Mouse (Mus musculus) naive thymus-derived CD4-positive, alpha-beta T cell, adult 2 months (primary cell): ENCODE measurements around the gene Cnr1.

Experiments
- DNase-seq: peaks from one replicate; pipeline ENCODE4 v3.0.0-alpha.2; 2011; ENCODE audit warnings: low read depth

Cnr1 gene

DNA sequence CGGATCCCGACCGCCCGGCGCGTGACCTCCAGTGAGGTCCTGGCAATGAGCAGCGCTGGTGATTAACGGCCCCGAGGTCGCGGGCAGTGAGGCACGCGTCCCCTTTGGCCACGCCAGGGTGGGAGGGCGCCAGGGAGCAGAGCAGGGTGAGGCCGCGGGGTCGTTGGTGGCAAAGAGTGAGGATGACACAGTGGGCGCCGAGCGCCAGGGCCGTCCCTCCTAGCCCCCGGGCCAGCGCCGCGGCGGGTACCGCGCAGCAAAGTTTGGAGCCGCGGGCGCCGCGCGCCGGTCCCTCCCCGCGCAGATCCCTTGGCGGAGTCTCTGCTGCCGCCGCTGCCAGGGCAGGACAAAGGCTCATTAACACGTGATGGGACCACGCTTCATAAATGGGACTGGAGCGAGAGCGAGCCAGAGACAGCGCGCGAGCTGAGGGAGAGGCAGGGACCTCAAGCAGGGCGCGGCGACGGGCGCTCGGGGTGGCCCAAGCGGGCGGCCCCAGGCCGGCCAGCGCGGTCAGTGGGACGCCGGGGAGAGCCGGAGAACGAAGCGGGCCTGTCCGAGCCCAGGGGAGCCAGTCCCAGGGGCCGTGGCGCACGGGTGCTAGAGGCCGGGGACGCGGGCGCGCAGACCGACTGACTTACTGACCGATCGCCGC, at the start of gene Cnr1:
TSS of gene Cnr1 (plus strand) at position 360 of the 655 bp plus-strand sequence.
- peak; percentile 29 for DNase-seq

DNA sequence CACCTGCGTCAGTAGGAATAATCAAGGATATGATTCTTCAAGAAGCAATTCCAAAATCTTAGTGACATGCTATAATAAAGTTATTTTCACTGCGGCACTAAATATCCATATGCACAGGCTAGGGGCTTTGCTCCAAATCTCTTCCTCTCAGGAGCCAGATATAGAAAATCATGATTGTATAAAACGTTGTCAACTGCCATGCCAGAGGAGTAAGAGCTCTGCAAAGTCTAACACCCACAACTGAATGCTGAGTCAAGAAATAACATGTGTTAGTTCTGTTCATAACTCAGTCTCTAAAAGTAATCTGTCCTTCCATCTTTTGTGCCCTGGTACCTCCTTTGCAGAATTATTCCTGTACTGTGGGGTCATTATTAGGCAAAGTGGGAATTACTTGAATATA, 44.4 kb upstream of the Cnr1 start:
- DNase-seq: no peak

DNA sequence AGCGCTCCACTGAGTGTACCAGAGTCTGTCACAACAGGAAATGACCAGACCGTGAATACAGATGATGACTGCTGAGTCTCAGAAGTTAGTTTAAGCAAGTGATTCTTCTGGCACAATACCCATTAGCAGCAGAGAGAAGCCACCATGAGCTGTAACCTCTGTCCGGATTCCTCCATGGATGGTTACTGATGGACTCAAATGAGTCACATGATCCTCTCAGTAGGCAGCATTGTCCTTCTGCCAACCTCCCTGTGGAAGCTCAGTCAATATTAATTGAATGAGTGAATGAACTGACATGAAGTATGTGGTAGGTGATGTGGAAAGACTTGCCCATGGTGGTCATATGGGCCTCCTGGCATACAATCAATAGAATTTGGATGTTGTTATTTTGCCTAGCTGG, 38.4 kb upstream of the Cnr1 start:
- no peak for DNase-seq

DNA sequence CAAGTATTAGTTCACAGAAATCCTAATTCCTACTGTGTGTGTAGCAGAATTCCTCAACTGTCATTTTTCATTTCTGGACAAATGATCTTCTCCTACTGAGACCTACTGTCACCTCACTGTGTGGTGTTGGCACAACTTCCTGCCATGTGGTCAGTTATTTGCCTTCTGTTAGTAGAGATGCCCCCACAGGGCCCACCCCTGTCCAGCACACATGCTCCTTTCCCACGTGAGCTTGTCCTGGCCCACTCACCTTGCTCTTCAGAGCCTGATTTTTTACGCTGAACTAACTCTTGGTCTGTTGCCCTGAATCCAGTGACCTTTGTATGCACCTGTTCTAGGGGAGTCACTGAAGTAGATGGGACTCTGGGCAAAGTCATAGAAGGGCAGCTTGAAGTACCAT, 34.4 kb upstream of the Cnr1 start:
- no peak for DNase-seq

DNA sequence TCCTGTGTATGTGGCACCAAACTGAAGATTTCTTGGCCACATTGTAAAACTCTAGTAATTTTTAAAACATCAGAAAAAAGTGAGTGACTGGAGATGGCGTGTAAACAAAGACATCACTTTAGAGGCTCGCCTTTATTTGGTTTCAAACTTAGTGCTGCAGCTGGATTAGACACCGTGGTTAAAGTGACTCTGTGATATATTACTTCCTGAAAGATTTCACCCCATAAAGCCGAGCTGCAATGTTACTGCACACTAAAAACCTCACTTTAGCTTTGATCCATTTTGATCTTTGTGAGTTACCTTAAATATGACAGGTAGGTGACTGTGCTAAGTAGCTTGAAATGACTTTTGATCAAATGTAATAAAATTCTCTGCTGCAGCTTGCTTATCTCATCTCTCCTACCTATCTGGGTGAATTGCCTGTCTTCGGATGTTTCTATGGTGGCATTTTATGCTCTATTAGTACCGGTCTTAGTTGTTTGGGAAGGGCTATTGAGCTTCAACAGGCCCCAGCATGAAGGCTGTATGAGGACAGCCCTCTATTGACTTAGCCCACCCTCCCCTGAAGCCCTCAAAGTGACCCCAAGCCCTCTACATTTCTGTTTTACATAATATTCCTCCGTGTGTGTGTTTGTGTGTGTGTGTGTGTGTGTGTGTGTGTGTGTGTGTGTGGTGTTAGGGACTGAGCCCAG, 32.1 kb upstream of the Cnr1 start:
- DNase-seq: peak; percentile 4

DNA sequence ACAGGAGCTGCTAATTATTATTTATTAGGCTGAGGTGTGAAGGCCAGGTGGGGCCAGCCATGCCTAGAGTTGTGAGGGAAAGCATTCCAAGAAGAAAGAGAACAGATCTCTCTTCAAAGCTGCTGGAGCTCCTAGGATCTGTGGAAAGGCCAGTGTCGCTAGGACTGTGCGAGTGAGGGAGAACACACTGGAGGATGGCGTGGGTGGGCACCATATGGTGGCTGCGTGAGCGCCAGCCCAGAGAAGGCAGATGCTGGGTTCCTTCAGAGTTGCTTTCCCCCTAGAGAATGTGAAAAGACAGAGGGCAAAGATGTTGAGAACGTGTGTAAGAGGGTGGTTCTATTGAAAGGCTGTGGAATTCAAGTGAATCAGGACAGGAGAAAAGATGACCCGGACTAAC, 30.6 kb upstream of the Cnr1 start:
- DNase-seq: no peak

DNA sequence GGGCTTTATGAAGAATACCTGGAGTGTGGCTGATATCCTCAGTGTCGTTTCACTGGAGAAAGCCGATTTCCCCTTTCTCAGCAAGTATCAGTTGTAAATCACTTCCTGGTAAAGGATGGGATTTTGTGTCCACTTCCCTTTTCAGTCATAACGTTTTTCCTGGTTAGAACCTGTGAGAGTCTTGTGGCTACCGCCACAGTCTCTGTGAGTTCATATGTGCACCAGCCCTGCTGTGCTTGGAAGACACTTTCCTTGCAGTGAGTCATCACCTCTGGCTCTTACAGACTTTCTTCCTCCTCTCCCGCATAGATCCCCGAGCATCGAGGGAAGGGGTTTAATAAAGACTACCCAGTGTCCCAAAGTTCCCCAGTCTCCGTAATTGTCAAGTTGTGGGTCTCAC, 29.3 kb upstream of the Cnr1 start:
- no peak for DNase-seq

DNA sequence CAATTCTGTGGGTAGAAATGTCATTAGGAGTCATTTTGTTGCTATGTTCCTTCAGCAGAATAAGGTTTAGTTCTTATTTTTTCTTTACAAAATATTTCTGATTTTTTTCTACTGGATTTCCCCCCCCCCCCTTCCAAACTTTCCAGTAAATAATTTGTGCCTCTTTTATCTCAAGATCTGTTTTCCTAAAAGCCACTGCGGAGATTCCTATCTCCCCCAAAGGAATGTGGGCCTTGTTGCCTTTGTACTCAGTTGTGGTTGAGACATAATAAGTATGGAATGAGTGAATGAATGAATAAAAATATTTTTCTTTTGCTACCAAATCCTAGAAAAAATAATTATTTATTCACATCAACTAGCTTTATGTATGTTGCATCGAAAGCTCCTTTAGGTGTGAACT, 28.9 kb upstream of the Cnr1 start:
- DNase-seq: no peak

DNA sequence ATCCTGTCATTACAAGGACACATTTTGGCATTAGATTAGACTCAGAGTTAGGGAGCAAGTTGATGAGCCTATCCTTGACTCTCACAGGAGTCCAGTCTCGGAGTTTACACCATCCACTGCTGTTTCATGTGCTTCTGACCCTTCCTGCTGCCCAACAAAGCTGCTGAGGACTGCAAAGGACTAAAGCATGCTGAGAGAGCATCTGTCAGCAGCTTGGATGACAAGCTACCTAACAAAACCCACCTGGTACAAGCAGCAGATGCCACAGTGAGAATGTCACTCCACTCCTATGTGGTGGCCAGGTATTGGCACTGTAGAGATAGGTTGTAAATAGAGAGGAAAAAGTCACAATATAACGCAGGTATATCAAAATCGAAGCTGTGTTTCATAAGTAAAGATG, 22.7 kb upstream of the Cnr1 start:
- no peak for DNase-seq

DNA sequence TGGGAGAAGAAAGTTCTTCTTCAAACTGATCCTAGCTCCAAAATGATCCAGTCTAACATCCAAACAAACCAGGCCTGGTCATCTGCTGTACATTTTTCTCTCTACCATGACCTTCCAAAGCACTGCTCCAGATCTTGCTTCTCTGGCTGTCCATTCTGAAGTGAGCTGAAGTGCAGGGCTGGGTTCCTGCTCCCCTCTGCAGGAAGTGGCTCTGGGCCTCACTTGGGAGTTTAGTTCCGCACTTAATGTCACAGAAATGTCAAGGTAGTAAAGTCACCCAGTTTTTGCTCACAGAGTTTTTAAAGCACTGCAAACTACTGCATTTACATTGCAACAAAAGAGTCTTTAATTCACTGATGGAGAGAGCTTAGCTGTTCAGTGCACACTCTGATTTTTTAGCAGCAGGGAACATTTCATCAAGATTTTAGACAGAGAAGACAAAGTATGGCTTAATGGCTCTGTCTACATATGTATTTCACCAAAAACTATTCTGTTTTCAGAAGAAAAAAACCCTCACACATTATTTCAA, 20.5 kb upstream of the Cnr1 start:
- no peak for DNase-seq

DNA sequence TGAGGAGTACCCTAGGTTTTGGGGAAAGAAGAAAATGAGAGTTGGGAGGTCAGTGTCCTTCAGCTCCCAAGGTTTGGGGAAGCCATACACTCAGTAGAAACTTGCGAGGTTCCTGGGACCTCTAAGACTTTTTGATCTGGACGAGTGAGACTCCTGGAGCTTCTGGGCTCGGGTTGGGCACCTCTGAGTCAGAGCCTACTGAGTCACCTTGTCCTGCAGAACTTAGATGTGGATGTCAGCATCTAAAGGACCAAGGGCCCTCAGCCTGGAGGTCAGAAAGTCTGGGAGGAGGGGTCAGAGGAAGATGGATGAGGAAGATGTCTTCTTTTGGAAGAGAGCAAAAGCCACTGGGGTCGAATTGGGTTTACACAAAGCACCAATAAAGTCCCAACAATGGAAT, 19.6 kb upstream of the Cnr1 start:
- no peak for DNase-seq

DNA sequence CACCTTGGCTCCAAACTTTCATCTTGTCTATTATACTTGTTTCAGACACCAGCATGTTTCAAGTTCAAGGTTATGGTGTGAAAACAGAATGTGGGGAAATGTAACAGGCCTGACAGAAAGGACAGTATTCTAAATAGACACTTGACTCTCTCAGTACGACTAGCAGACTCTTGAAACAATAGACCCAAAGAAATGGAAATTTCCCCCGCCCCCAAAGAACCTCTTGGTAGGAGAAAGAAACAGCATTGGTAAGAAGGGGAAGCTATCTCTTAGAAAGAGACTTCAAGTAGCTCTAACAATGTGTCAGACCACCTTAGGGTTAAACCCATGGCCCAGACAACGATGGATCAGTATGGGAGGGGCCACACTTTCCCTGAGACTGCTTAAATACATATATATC, 15.6 kb upstream of the Cnr1 start:
- DNase-seq: no peak

DNA sequence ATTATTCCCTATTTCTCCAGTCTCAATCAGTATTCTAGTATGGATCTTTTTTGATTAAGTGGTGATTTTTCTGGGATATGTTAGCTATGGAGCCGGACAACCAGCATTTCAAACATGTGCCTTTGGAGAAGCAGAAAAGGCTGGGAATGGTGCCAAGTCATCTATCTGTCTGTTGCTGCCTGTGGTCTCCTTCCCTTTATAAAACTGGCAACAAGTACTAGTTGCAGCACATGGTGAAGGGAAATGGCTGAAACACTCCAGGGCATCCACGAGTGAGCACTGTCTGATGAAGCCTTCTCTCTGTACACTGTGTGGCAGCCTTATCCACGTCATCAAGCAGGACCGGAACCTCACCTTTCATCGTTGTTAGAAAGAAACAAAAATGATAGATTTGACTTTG, 8.7 kb upstream of the Cnr1 start:
- DNase-seq: no peak

DNA sequence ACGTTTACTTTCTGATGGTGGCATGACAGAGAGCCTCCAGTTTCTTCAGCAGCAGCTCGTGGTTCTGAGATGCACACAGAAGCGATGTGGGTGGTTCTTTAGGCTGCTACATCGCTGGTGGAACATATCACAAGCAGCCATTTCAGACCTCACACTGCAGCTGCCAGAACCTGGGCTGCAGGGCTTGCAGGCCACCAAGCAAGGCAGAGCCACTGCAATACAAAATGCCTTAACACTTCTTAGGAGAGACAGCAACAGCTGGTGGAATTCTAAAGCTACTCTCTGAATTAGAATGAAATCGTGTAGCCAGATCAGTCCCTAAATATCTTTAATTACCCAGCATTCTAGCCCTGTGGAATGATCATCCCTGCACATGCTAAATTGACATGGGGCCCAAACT, 3.6 kb upstream of the Cnr1 start:
- DNase-seq: no peak

DNA sequence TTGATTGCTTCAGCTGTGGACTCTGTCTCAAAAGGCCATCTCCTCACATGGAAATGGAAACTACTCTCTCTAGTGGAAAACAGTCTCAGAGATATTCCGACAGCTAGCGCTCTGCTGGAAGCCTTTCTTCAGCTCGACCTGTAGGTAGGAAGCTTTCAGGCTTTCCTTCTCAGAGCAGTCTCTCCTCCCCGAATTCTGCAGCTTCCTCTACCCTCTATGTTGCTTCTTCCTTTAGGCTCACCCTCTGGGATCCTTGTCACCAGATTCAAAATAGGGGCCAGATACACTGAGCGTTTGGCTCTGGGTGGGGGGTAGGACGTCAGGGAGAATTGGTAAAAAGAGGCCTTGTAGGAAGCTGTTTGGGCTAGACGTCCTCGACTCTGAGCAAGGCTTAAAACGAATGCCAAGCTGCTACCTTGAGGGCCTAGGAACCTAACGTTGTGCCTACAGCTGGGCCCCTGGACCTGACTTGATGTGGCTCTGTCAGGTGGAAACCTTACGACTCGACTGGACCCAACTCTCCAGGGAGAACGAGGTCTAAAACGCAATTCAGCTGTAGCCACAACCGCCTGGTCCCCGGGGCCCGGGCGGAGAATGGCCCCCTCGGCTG, 1.1 kb upstream of the Cnr1 start:
- DNase-seq: peak; percentile 8

DNA sequence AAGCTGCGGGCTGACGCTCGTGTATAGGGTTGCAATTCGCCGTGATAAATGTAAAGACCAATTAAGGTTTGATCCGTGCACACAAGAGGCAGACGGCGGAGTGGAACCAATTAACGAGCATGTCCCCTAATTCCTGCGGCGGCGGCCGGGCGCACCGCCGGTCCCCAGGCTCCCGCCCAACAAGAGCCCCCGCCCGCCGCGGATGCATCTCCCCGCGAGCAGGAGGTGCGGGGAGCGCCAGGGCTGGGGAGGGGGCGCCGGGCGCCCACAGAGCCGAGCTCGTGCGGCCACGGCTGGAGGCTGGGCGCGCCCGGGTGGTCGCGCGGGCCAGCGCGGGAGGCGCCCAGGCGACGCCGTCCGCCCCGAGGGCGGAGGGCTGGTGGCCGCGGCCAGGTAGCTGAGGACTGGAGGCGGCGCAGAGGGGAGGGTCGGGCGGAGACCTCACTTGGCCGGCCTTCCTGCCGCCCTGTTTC, 596 bp upstream of the Cnr1 start:
- peak; percentile 7 for DNase-seq

DNA sequence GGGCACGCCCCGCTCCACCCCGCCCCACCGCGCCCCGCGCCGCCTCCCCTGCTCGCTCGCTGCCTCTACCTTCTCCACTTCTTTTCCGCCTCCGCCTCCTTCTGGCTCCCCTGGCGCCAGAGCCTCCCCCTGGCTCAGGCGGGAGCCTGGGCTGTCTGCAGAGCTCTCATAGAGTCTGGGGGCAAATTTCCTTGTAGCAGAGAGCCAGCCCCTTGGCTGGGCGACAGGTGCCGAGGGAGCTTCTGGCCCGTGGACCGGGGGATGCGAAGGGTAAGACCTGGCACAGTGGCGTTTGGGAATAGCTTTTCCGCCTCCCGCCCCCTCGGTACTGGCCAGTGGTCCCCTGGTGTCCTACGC, 474 bp downstream of the Cnr1 start:
- peak; percentile 9 for DNase-seq

DNA sequence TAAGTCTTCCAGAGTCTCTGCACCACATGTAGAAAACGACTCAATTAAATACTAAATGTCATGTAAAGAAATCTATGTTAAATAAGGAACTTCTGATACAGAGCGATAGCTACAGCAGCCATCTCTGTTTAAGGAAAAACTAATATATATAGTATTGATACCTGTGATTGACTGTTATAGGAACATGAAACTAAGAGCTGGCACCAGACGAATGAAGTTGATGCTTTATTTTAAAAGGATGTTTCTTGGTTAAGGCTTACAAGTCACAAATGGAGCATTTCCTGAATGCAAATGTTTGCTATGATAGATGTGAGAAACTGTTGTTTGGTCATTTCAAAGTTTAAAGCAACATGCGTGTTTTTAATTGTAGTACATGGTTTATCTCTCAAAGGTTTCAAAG, 1.1 kb downstream of the Cnr1 start:
- DNase-seq: peak; percentile 12

DNA sequence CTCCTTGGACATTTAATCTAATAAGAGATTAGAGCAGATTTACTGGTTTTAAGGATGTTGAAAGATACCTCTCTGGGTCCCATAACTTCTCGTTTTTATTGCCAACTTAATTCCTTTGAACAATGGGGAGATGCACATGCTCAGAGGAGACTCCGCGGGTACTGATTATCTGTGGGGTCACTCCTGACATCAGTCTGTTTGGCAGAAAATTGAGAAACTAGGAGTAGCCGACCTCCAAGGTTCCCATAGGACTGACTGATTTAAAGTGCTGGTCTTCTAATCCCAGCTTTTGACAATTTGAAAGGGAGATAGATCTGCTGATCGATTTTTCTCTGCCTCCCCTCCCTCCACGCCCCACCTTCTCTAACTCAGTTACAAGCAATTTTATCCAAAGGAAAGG, 1.6 kb downstream of the Cnr1 start:
- DNase-seq: no peak

DNA sequence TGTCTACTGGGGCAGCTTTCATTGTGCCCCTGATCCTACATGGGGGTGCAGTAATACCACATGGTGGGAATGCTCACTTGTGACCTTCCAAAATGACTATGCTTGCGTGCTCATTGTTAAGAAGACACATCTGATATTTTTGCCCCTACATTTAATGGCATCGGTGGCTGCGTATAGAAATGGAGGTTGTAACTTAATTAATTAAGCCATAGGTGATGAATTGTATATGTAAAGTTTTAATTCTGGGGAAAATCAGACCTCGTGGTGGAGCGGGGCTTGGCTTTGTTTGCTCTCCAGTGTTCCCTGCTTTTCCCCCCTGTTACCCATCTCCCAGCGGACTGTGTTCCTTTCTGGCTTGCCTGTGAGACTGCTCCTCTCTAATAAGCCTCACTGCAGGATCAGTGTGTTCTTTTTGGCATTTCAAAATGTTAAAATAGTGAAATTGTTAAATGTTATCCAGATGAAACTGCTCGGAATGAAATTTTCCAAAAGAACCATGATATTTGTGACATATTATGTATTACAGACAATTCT, 2.4 kb downstream of the Cnr1 start:
- DNase-seq: no peak

DNA sequence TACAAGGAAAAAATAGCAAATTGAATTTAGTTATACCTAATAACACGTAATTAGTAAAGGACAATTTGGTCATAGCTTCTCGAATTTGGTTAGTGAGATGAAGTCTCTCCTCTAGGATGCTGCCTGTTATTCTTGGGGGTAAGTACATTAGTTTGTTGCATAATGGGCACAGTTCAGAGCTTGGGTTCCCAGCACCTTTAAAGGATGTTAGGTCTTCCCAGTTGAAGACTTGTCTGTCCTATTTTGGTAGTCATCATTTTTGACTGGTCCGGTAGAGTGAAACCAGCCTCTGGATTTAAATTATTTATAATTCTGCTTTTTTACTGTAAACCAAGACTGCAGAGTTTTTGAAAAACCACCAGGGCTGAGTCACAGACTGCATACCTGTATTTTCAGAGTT, 3.3 kb downstream of the Cnr1 start:
- no peak for DNase-seq

DNA sequence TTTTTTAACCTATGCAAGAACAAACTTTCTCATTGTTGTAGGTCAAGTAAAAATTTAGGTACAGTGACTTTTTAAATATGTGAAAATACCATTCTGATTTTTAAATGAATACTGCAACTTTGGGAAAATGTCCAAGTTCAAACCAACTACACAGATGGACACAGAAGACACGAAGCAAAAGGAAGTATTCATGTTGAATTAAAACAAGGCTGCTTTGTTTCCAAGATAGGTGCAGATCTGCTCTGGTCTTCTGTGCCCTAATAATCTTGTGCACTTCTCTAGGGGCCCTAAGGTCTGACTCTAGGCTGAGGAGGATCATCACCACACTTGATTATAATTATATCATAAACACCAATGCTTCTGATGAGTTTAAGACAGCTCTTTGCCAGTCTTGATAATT, 4.1 kb downstream of the Cnr1 start:
- no peak for DNase-seq

DNA sequence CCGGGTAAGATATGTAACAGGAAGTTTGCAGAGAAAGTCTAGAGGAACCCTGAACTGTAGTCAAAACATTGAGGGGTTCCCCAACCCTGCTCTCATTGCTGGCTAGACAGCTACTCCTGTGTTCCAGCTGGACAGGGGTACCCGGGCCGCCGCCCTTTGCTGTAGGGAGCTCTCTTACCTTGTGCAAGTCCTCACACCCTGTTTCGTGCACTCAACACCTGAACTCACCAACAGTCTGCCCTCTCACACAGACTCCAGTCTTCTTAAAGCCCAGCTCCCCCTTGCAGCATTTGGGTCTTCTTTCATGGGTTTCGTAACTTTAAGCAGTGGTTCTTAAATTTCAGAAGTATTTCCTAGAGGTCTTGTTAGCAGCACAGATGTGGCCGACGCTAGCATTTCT, 7.0 kb downstream of the Cnr1 start:
- DNase-seq: no peak
